10 mouse cellular contexts compared by ENCODE assay signal in genomic region chr10:127519903-127520713, GRCm38 (mm10). TPM values are rescaled to one million over a fixed set of nuclear protein-coding genes. Genes with fewer than 3 reads are reported as not detected.
DNase-seq lines count a peak whose midpoint lies in the region; ATAC-seq and TF ChIP-seq lines count a peak whose summit lies in the region.
"Had no signal": no experiment of that assay in that cellular context is flagged by ENCODE, and none has a peak within 500 bp of the region (broad histone marks: within the 10 kb centered on the region; RNA-seq: fewer than 3 reads in every experiment).

No protein-coding gene starts in this region.

- TF ChIP-seq CTCF in ES-Bruce4 (IDR thresholded peaks at IDR 0.05; ENCODE audit: low read depth, low read length) = no peak

- ATAC-seq in forebrain, embryonic 14.5 days = no peak
- no peak for ATAC-seq in kidney, embryonic 16.5 days (ENCODE audit: low FRiP score, low TSS enrichment)
- no peak for ATAC-seq in limb, embryonic 12.5 days (ENCODE audit: insufficient number of reproducible peaks, insufficient read depth, low FRiP score, low TSS enrichment, low read depth)
- ATAC-seq: forebrain, embryonic 15.5 days; inflammation-experienced regulatory T-cells, adult 6 months had no signal

- no peak overlapping the region for H3K4me2 ChIP-seq in forebrain, embryonic 14.5 days (ENCODE audit: low read length)
- H3K4me2 ChIP-seq in kidney, embryonic 16.5 days (replicated peaks; ENCODE audit: low read depth, low read length) = peak overlapping the region; percentile 77
- peak overlapping the region; percentile 82; the same call in 1 of the 2 replicates for H3K4me2 ChIP-seq in limb, embryonic 12.5 days

- H3K4me3 ChIP-seq in forebrain, embryonic 10.5 days = peak overlapping the region; percentile 69; the same call in 1 of the 2 replicates
- H3K4me3 ChIP-seq in forebrain, embryonic 14.5 days (ENCODE audit: low read depth, low read length) = no peak overlapping the region
- 0 out of 2 replicates have a peak overlapping the region, but pooled peaks have one; percentile 22 for H3K4me3 ChIP-seq in kidney, embryonic 16.5 days (ENCODE audit: low read length)
- peak overlapping the region; percentile 29 for H3K4me3 ChIP-seq in ES-Bruce4 (ENCODE audit: low read depth, low read length)
- no peak overlapping the region; the same call in 1 of the 2 replicates for H3K4me3 ChIP-seq in limb, embryonic 12.5 days (replicated peaks)
- H3K4me3 ChIP-seq: forebrain, embryonic 15.5 days had no signal

- no peak for DNase-seq in forebrain, embryonic 10.5 days (ENCODE audit: extremely low spot score, low spot score)
- DNase-seq in forebrain, embryonic 14.5 days (ENCODE audit: low spot score) = no peak
- DNase-seq in kidney, postnatal 25 days = no peak
- no peak for DNase-seq in urinary bladder, adult 2 months (ENCODE audit: low spot score)
- no peak for DNase-seq in right cerebral cortex, postnatal 10 days (ENCODE audit: low spot score in 2 of 2)

- no peak for TF ChIP-seq EP300 in ES-Bruce4 (IDR thresholded peaks at IDR 0.05; ENCODE audit: insufficient read depth, low read depth, low read length)

- H3K27me3 ChIP-seq in forebrain, embryonic 10.5 days (ENCODE audit: poor library complexity, severe bottlenecking) = peaks cover 85% of the 10 kb centered on the region
- H3K27me3 ChIP-seq in forebrain, embryonic 14.5 days (replicated peaks; ENCODE audit: control insufficient read depth, insufficient read depth, low read length) = peaks cover 12% of the 10 kb centered on the region
- H3K27me3 ChIP-seq in kidney, embryonic 16.5 days (ENCODE audit: insufficient read depth, low read length) = peaks cover 42% of the 10 kb centered on the region
- no peaks in the 10 kb centered on the region for H3K27me3 ChIP-seq in ES-Bruce4 (ENCODE audit: control insufficient read depth, insufficient read depth, low read length, poor library complexity, severe bottlenecking)
- H3K27me3 ChIP-seq in limb, embryonic 12.5 days = peaks cover 54% of the 10 kb centered on the region

- WGBS in forebrain, embryonic 10.5 days = 94% methylated on average over 37 of the region's 37 CpGs
- 95% methylated on average over 37 of the region's 37 CpGs for WGBS in forebrain, embryonic 14.5 days
- WGBS in kidney, embryonic 16.5 days = 88% methylated on average over 37 of the region's 37 CpGs
- 95% methylated on average over 37 of the region's 37 CpGs for WGBS in limb, embryonic 12.5 days

- H3K9ac ChIP-seq in forebrain, embryonic 14.5 days (ENCODE audit: low read length) = no peak overlapping the region
- peak overlapping the region; percentile 67; the same call in 1 of the 2 replicates for H3K9ac ChIP-seq in kidney, embryonic 16.5 days (replicated peaks; ENCODE audit: low read length)
- H3K9ac ChIP-seq in ES-Bruce4 (ENCODE audit: low read depth, poor library complexity, severe bottlenecking) = no peak overlapping the region
- no peak overlapping the region for H3K9ac ChIP-seq in limb, embryonic 12.5 days (replicated peaks)
- H3K9ac ChIP-seq: forebrain, embryonic 15.5 days had no signal

- no peak for TF ChIP-seq POLR2A in ES-Bruce4 (IDR thresholded peaks at IDR 0.05; ENCODE audit: insufficient read depth, low read length)

- H3K27ac ChIP-seq in forebrain, embryonic 10.5 days = no peak overlapping the region
- H3K27ac ChIP-seq in forebrain, embryonic 14.5 days (ENCODE audit: low read depth, low read length) = no peak overlapping the region
- H3K27ac ChIP-seq in kidney, embryonic 16.5 days (ENCODE audit: low read length) = no peak overlapping the region
- H3K27ac ChIP-seq in ES-Bruce4 (ENCODE audit: insufficient read depth, low read length) = no peak overlapping the region
- H3K27ac ChIP-seq in limb, embryonic 12.5 days = no peak overlapping the region
- H3K27ac ChIP-seq: forebrain, embryonic 15.5 days had no signal

- peaks cover 11% of the 10 kb centered on the region; the same call in 1 of the 2 replicates for H3K9me3 ChIP-seq in forebrain, embryonic 10.5 days
- H3K9me3 ChIP-seq in forebrain, embryonic 14.5 days (replicated peaks; ENCODE audit: control insufficient read depth, low read length) = no peaks in the 10 kb centered on the region
- H3K9me3 ChIP-seq in kidney, embryonic 16.5 days (ENCODE audit: low read length) = no peaks in the 10 kb centered on the region
- no peaks in the 10 kb centered on the region for H3K9me3 ChIP-seq in ES-Bruce4 (replicated peaks; ENCODE audit: control insufficient read depth, insufficient read depth, low read length, poor library complexity, severe bottlenecking)
- no peaks in the 10 kb centered on the region for H3K9me3 ChIP-seq in limb, embryonic 12.5 days
- H3K9me3 ChIP-seq: forebrain, embryonic 15.5 days had no signal

- H3K4me1 ChIP-seq in forebrain, embryonic 10.5 days = peaks cover 68% of the 10 kb centered on the region
- H3K4me1 ChIP-seq in forebrain, embryonic 14.5 days (ENCODE audit: control insufficient read depth, insufficient read depth, low read length) = peaks cover 24% of the 10 kb centered on the region
- H3K4me1 ChIP-seq in kidney, embryonic 16.5 days (ENCODE audit: insufficient read depth, low read length) = peaks cover 45% of the 10 kb centered on the region
- H3K4me1 ChIP-seq in ES-Bruce4 (ENCODE audit: control insufficient read depth, insufficient read depth, low read length) = peaks cover 4% of the 10 kb centered on the region
- H3K4me1 ChIP-seq in limb, embryonic 12.5 days (replicated peaks) = peaks cover 55% of the 10 kb centered on the region

- peaks cover 41% of the 10 kb centered on the region for H3K36me3 ChIP-seq in forebrain, embryonic 10.5 days (replicated peaks)
- H3K36me3 ChIP-seq in forebrain, embryonic 14.5 days (ENCODE audit: control insufficient read depth, insufficient read depth, low read length) = peaks cover 25% of the 10 kb centered on the region
- peaks cover 22% of the 10 kb centered on the region for H3K36me3 ChIP-seq in kidney, embryonic 16.5 days (ENCODE audit: insufficient read depth, low read length)
- H3K36me3 ChIP-seq in ES-Bruce4 (ENCODE audit: control insufficient read depth, insufficient read depth, low read length, poor library complexity, severe bottlenecking) = peaks cover 9% of the 10 kb centered on the region
- peaks cover 38% of the 10 kb centered on the region for H3K36me3 ChIP-seq in limb, embryonic 12.5 days

RNA-seq across cellular contexts. Expression of gene Shmt2, which starts 2.1 kb away (rescaled TPM):
- polyA plus RNA-seq in forebrain, embryonic 10.5 days (2016; fragmentation: Nextera tagmentation; extraction: Ambion mirVana) = 124 and 129 TPM in 2 replicates
- polyA plus RNA-seq in forebrain, embryonic 14.5 days (2014; fragmentation: Nextera tagmentation; extraction: Ambion mirVana) = 53.1 and 65.1 TPM in 2 replicates
- polyA plus RNA-seq in kidney, embryonic 16.5 days (2015; fragmentation: Nextera tagmentation; extraction: Ambion mirVana) = 119 and 123 TPM in 2 replicates
- polyA plus RNA-seq in ES-Bruce4 (2011; ENCODE audit: insufficient read depth, insufficient read length, low read depth, missing spikeins) = 67.4 and 68.2 TPM in 2 replicates
- polyA plus RNA-seq in limb, embryonic 12.5 days (2016; fragmentation: Nextera tagmentation; extraction: Ambion mirVana) = 96.8 and 98.1 TPM in 2 replicates
- 58.7 and 63.9 TPM in 2 replicates for polyA plus RNA-seq in urinary bladder, adult 2 months (2012; rRNA removed)

RNA-seq across cellular contexts. Expression of gene Ndufa4l2, which starts 5.3 kb away (rescaled TPM):
- 2.6 and 2.9 TPM in 2 replicates for polyA plus RNA-seq in forebrain, embryonic 10.5 days (2016; fragmentation: Nextera tagmentation; extraction: Ambion mirVana)
- 12.5 and 17.2 TPM in 2 replicates for polyA plus RNA-seq in forebrain, embryonic 14.5 days (2014; fragmentation: Nextera tagmentation; extraction: Ambion mirVana)
- 74.4 and 77.3 TPM in 2 replicates for polyA plus RNA-seq in kidney, embryonic 16.5 days (2015; fragmentation: Nextera tagmentation; extraction: Ambion mirVana)
- polyA plus RNA-seq in ES-Bruce4 (2011; ENCODE audit: insufficient read depth, insufficient read length, low read depth, missing spikeins) = 5.4 and 5.7 TPM in 2 replicates
- polyA plus RNA-seq in limb, embryonic 12.5 days (2016; fragmentation: Nextera tagmentation; extraction: Ambion mirVana) = 0.60 and 1.6 TPM in 2 replicates
- 21.2 and 32.1 TPM in 2 replicates for polyA plus RNA-seq in urinary bladder, adult 2 months (2012; rRNA removed)
- polyA plus RNA-seq: inflammation-experienced regulatory T-cells, adult 6 months had no signal

RNA-seq across cellular contexts. Expression of gene Nxph4, which starts 14.3 kb away (rescaled TPM):
- 3.0 and 9.5 TPM in 2 replicates for polyA plus RNA-seq in forebrain, embryonic 10.5 days (2016; fragmentation: Nextera tagmentation; extraction: Ambion mirVana)
- 32.1 and 35.4 TPM in 2 replicates for polyA plus RNA-seq in forebrain, embryonic 14.5 days (2014; fragmentation: Nextera tagmentation; extraction: Ambion mirVana)
- 1.8 and 2.3 TPM in 2 replicates for polyA plus RNA-seq in kidney, embryonic 16.5 days (2015; fragmentation: Nextera tagmentation; extraction: Ambion mirVana)
- polyA plus RNA-seq in ES-Bruce4 (2011; ENCODE audit: insufficient read depth, insufficient read length, low read depth, missing spikeins) = 0.79 TPM in 1 of 2 replicates, not detected in the other
- 4.2 and 6.3 TPM in 2 replicates for polyA plus RNA-seq in limb, embryonic 12.5 days (2016; fragmentation: Nextera tagmentation; extraction: Ambion mirVana)
- 0.04 and 0.07 TPM in 2 replicates for polyA plus RNA-seq in urinary bladder, adult 2 months (2012; rRNA removed)
- polyA plus RNA-seq: inflammation-experienced regulatory T-cells, adult 6 months had no signal

RNA-seq across cellular contexts. Expression of gene Stac3, which starts 18.6 kb away (rescaled TPM):
- polyA plus RNA-seq in forebrain, embryonic 10.5 days (2016; fragmentation: Nextera tagmentation; extraction: Ambion mirVana) = 0.30 and 0.41 TPM in 2 replicates
- polyA plus RNA-seq in forebrain, embryonic 14.5 days (2014; fragmentation: Nextera tagmentation; extraction: Ambion mirVana) = 0.41 TPM in 1 of 2 replicates, not detected in the other
- polyA plus RNA-seq in kidney, embryonic 16.5 days (2015; fragmentation: Nextera tagmentation; extraction: Ambion mirVana) = 0.85 and 1.9 TPM in 2 replicates
- polyA plus RNA-seq in ES-Bruce4 (2011; ENCODE audit: insufficient read depth, insufficient read length, low read depth, missing spikeins) = 1.9 and 2.6 TPM in 2 replicates
- polyA plus RNA-seq in limb, embryonic 12.5 days (2016; fragmentation: Nextera tagmentation; extraction: Ambion mirVana) = 11.5 and 11.7 TPM in 2 replicates
- polyA plus RNA-seq in urinary bladder, adult 2 months (2012; rRNA removed) = 2.3 and 4.3 TPM in 2 replicates

Comparison
In these comparisons a context has a peak if more than half of its experiments do, and no peak if none do; other contexts are left out.
1. H3K4me3 ChIP-seq: peak in forebrain, embryonic 10.5 days (single experiment), kidney, embryonic 16.5 days (single experiment) and ES-Bruce4 (single experiment); none in forebrain, embryonic 14.5 days (single experiment) and limb, embryonic 12.5 days (single experiment).